Mouse (Mus musculus) lung, embryonic 15.5 days (tissue): ENCODE measurements around the gene Lpar3. TPM values are rescaled to one million over a fixed set of nuclear protein-coding genes. Genes with fewer than 3 reads are reported as not detected.

Experiments
- ATAC-seq: fragments of 200-750 bp; cut with Nextera tagmentation; 2 replicates; pipeline ENCODE4 v1.8.0; 2017; ENCODE audit warnings: moderate number of reproducible peaks, borderline replicate concordance; ENCODE audit not compliant: low FRiP score, low TSS enrichment; ENCODE audit errors: extremely low read depth
- H3K27ac ChIP-seq: fragments of 300-500 bp; sonication (generic); 2 replicates; pipeline ENCODE4 v1.5.1; 2015; ENCODE audit warnings: moderate library complexity, mild to moderate bottlenecking, inconsistent platforms
- H3K27me3 ChIP-seq: fragments of 300-500 bp; sonication (generic); 2 replicates; pipeline ENCODE4 v1.6.1; 2015; ENCODE audit warnings: inconsistent platforms
- H3K36me3 ChIP-seq: fragments of 300-500 bp; sonication (generic); 2 replicates; pipeline ENCODE4 v1.6.1; 2015; ENCODE audit warnings: inconsistent platforms
- H3K4me1 ChIP-seq: fragments of 300-500 bp; sonication (generic); 2 replicates; pipeline ENCODE4 v1.6.1; 2015; ENCODE audit warnings: inconsistent platforms
- H3K4me2 ChIP-seq: fragments of 300-500 bp; sonication (generic); 2 replicates; pipeline ENCODE4 v1.6.1; 2015; ENCODE audit warnings: inconsistent platforms, mild to moderate bottlenecking, moderate library complexity
- H3K4me3 ChIP-seq: fragments of 300-500 bp; sonication (generic); 2 replicates; pipeline ENCODE4 v1.5.1; 2015; ENCODE audit warnings: mild to moderate bottlenecking, inconsistent platforms
- H3K9ac ChIP-seq: fragments of 300-500 bp; sonication (generic); 2 replicates; pipeline ENCODE4 v1.6.1; 2015; ENCODE audit warnings: inconsistent platforms
- H3K9me3 ChIP-seq: fragments of 300-500 bp; sonication (generic); 2 replicates; pipeline ENCODE4 v1.6.1; 2016; ENCODE audit warnings: inconsistent platforms
- WGBS: fragments of 180-500 bp; shearing (Covaris S2); methylation state at CpG from one replicate; pipeline ENCODE4 v1.1.7; 2015; 5-methylcytosine and 5-hydroxymethylcytosine counted together
- polyA plus RNA-seq: library from polyadenylated mRNA; unstranded; fragments of >200 nt; fragmentation: Nextera tagmentation; extraction: Ambion mirVana; gene quantifications from 2 replicates; pipeline ENCODE4 v1.2.1, GENCODE M21; 2015

Gene Lpar3
- polyA plus RNA-seq, 1 experiment from 2014 or later = 2.4 TPM

DNA sequence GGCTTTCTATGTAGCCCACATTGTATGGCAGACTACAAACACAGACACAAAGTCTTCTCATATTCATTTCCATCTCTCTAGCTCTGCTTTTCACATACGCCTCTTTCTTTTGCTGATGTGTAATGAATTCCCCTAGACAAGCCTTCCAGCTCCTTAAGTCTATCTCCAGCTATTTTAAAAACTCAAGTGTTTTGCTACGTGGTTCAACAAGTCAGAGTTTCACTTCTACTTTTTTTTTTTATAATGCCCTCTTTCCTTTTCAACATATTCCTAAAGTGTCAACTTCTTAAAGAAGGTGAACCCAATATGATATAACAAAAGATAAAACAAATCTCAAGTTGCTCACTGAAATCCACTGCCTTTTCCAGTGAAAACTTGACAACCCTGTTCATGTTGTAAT, 8.8 kb upstream of the Lpar3 start:
- Histone ChIP-seq H3K27me3 (no peaks in the 10 kb centered on the region), H3K9ac (no peak overlapping the region), H3K4me1 (peaks cover 17% of the 10 kb centered on the region; the same call in 1 of the 2 replicates), H3K9me3 (no peaks in the 10 kb centered on the region), H3K27ac (no peak overlapping the region), H3K36me3 (no peaks in the 10 kb centered on the region), H3K4me3 (no peak overlapping the region), H3K4me2 (no peak overlapping the region)
- ATAC-seq = no peak
- WGBS = 70% methylated on average over 2 of the region's 2 CpGs

DNA sequence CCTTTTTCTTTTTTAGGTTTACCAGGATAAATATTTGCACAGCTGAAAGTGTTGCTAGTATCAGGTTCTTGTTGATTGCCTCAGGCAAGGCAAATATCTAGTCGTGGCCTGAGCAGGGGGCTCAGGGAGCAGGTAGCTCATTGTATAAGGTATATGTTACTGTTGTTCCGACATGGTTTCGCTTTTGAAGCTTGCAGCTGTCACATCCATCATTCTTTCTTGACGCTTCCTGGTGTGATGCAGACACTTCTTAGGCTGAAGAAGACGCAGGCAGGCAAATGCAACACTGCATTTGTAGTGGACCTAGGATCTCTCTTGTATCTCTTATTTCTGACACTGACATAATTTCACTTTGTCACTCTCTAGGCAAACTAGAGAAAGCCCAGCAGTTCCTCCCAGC, 7.4 kb upstream of the Lpar3 start:
- 0 out of 2 replicates have a peak, but pooled peaks cover 11% of the 10 kb centered on the region for H3K4me1 ChIP-seq
- WGBS = 31% methylated on average over 5 of the region's 5 CpGs
- H3K27ac ChIP-seq = no peak overlapping the region
- H3K36me3 ChIP-seq = no peaks in the 10 kb centered on the region
- no peaks in the 10 kb centered on the region; the same call in 1 of the 2 replicates for H3K27me3 ChIP-seq
- no peaks in the 10 kb centered on the region for H3K9me3 ChIP-seq
- no peak overlapping the region; the same call in 1 of the 2 replicates for H3K4me3 ChIP-seq
- H3K4me2 ChIP-seq = peak overlapping the region; percentile 30
- no peak overlapping the region for H3K9ac ChIP-seq
- ATAC-seq = no peak

DNA sequence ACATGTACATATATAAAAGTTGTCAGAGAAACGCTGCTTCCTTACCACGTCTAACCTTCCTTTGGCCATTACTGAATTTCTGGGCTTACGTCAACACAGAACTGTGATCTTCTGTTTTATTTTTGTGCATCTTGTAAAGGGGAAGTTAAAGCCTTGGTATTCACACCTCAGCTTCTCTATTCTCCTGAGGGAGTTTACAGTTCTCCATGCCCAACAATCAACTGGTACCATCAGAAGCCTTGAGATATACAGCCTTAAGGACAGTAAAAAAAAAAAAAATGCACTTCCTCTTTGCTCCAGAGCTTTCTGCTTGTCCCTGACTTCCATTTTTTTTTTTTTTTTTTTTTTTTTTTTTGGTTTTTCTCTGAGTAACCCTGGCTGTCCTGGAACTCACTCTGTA, 4.2 kb upstream of the Lpar3 start:
- 96% methylated on average over 3 of the region's 3 CpGs for WGBS
- H3K9ac ChIP-seq = no peak overlapping the region
- peaks cover 11% of the 10 kb centered on the region; the same call in 1 of the 2 replicates for H3K4me1 ChIP-seq
- peaks cover 15% of the 10 kb centered on the region; the same call in 1 of the 2 replicates for H3K27me3 ChIP-seq
- no peak overlapping the region for H3K4me2 ChIP-seq
- H3K27ac ChIP-seq = no peak overlapping the region
- no peak for ATAC-seq
- no peaks in the 10 kb centered on the region for H3K36me3 ChIP-seq
- no peak overlapping the region for H3K4me3 ChIP-seq
- no peaks in the 10 kb centered on the region for H3K9me3 ChIP-seq

DNA sequence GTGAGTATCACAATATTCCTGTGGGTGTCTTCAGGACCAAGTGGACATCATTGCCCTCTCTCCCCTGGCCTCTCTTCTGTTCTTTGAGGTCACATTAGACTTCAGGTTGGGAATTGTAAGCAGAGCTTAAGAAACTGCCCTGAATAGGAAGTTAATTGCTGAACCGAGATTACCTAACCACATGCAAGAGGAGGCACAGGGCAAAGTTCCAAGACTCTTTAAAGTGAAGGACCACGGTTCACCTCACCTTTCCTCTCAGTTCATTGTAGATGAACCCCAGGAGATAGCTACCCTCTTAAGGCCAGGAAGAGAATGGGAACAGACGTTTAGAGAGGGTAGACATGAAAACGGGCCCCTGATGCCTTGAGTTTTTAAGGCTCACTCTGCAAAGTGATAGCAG, 3.5 kb downstream of the Lpar3 start:
- peaks cover 32% of the 10 kb centered on the region for H3K27me3 ChIP-seq
- no peak overlapping the region for H3K9ac ChIP-seq
- H3K27ac ChIP-seq = no peak overlapping the region
- H3K36me3 ChIP-seq = no peaks in the 10 kb centered on the region
- H3K4me1 ChIP-seq = no peaks in the 10 kb centered on the region; the same call in 1 of the 2 replicates
- ATAC-seq = no peak
- WGBS = 65% methylated on average over 4 of the region's 4 CpGs
- no peak overlapping the region for H3K4me2 ChIP-seq
- H3K4me3 ChIP-seq = no peak overlapping the region
- no peaks in the 10 kb centered on the region for H3K9me3 ChIP-seq

DNA sequence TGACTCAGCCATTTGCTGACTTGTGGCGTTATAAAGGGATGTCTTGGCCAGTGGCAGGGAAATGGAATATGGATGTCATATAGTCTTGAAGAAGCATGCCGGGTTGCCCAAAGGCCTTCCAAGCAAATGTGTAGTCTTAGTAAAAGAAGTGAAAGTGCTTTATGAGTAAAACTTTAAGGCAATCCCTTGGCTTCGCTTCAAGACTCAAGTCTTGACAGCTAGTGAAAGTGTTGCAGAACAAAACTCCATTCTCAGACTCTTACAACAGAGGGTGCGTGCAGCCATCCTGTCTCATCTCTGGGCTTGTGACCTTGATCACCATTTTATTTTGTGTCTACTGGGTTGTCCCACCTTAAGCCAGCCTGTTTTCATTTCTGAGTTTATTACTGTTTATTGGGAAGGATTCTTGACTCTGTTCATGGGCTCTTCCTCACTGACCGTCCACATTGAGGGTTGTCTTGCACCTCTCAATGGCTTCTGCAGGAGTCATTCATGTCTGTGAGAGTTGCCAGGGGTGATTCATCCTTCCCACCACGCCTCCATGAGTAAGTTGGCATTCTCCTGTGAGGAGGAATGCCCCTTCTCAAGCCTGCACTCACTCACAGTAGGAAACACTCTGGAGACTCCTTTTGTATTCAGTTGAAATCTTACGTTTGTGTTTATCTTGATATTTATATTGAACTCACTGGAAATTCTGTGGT, 4.4 kb downstream of the Lpar3 start:
- 58% methylated on average over 7 of the region's 7 CpGs for WGBS
- Histone ChIP-seq H3K36me3 (no peaks in the 10 kb centered on the region), H3K4me3 (no peak overlapping the region), H3K9me3 (no peaks in the 10 kb centered on the region), H3K9ac (no peak overlapping the region), H3K27me3 (peaks cover 26% of the 10 kb centered on the region), H3K4me2 (no peak overlapping the region), H3K27ac (no peak overlapping the region), H3K4me1 (no peaks in the 10 kb centered on the region; the same call in 1 of the 2 replicates)
- no peak for ATAC-seq

DNA sequence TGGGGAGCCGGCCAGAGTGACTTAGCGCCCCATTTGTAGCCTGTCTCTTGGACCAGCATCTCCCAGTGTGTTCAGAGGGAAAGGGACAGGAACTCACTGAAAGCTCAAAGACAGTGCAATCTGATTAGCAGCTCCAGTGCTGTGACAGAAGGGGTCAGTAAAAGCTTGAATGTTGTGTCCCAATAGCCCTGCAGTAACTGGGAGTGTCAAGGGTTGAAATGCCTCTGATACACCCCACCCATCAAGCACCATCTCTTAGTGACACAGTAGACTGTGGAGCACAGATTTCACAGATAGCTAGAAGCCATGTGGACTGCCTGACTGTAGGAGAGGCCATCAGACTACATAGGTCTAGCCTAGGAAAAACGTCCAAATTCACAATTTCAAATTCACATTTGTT, 6.7 kb downstream of the Lpar3 start:
- Histone ChIP-seq H3K9me3 (no peaks in the 10 kb centered on the region), H3K4me2 (no peak overlapping the region), H3K27ac (no peak overlapping the region), H3K4me1 (no peaks in the 10 kb centered on the region), H3K27me3 (peaks cover 12% of the 10 kb centered on the region), H3K36me3 (no peaks in the 10 kb centered on the region), H3K9ac (no peak overlapping the region), H3K4me3 (no peak overlapping the region)
- 43% methylated on average over 3 of the region's 3 CpGs for WGBS
- ATAC-seq = no peak

DNA sequence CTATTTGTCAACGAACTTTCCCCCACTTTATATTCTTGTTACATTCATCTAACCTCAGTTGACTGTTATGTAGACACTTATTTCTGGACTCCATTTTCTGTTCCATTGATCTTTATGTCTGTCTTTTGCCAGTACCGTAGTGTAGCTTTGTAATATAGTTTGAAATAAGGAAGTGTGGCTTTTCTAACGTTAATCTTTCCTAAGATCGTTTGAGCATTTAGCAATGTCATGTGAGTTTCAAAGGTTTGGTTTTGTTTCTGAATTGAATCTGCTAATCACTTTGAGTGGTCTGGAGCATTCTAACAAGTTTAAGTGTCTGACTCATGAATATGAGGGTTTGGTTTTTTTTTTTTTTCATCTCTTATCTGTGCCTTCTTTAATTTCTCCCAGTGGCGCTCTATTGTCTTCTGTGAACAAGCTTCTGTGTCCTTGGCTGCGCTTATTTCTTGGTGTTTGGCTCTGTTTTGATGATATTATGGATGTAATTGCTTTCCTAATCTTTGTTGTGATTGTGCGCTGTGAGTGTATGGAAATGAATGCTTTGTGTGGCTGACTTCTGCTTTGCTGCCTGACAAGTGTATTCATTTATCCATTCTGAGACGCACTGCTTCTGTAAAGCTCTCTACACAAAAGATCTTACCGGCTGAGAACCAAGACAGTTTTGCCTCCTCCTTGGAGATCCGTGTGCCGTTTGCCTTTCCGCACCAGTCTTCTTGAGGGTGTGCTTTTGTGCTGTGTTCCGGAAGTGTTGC, 8.0 kb downstream of the Lpar3 start:
- peaks cover 8% of the 10 kb centered on the region for H3K4me1 ChIP-seq

DNA sequence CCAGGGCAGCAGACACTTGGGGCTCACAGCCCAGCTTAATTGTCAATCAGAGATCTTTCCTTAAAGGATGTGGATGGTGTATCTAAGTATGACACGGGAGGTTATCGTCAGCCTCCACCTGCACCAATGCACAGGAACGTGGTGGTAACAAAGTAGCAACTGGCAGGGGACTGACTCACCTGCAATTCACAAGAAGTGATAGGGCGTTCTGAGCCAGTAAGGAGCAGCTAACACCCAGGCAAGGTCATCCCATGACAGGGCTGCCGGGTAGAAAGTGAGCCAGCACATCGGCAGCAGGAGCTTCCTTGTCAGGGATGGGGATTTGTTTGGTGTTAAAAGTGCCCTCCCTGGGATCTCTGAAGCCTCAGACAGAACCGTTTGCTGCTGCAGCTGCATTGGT, 11.9 kb downstream of the Lpar3 start:
- Histone ChIP-seq H3K4me3 (no peak overlapping the region), H3K9me3 (no peaks in the 10 kb centered on the region), H3K4me2 (no peak overlapping the region), H3K27ac (no peak overlapping the region), H3K27me3 (no peaks in the 10 kb centered on the region), H3K4me1 (peaks cover 18% of the 10 kb centered on the region), H3K9ac (no peak overlapping the region), H3K36me3 (no peaks in the 10 kb centered on the region)
- 45% methylated on average over 7 of the region's 7 CpGs for WGBS
- no peak for ATAC-seq

More for the DNA sequence above, 8.0 kb downstream of the Lpar3 start:
- H3K9ac ChIP-seq = no peak overlapping the region
- H3K9me3 ChIP-seq = no peaks in the 10 kb centered on the region
- H3K36me3 ChIP-seq = no peaks in the 10 kb centered on the region
- WGBS = 78% methylated on average over 13 of the region's 13 CpGs
- H3K27me3 ChIP-seq = no peaks in the 10 kb centered on the region
- H3K4me2 ChIP-seq = no peak overlapping the region
- no peak overlapping the region for H3K4me3 ChIP-seq
- ATAC-seq = no peak
- H3K27ac ChIP-seq = no peak overlapping the region

DNA sequence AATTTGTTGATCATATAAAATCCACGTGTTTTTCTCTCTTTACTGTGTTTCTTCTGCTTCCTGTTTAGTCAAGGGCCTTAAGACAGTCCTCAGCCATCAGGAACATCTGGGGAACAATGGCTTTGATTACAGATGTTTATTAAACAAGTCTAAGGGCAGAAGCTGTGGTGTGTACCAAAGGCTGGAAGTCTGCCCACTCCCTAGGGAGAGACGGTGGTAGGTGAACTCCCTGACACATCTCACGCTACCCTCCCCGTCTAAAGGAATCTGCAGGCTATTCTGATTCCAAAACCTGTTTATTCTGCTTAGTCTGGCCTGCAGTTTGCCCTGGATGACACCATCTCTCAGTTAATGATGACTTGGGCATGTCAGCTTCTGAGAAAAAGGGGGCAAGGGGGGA, 13.0 kb downstream of the Lpar3 start:
- ATAC-seq = peak; percentile 72; the same call in 1 of the 2 replicates
- peaks cover 18% of the 10 kb centered on the region for H3K4me1 ChIP-seq
- no peaks in the 10 kb centered on the region for H3K27me3 ChIP-seq
- no peak overlapping the region for H3K4me2 ChIP-seq
- no peak overlapping the region for H3K4me3 ChIP-seq
- no peak overlapping the region for H3K27ac ChIP-seq
- H3K9me3 ChIP-seq = no peaks in the 10 kb centered on the region
- no peaks in the 10 kb centered on the region for H3K36me3 ChIP-seq
- no peak overlapping the region for H3K9ac ChIP-seq
- 23% methylated on average over 4 of the region's 4 CpGs for WGBS

DNA sequence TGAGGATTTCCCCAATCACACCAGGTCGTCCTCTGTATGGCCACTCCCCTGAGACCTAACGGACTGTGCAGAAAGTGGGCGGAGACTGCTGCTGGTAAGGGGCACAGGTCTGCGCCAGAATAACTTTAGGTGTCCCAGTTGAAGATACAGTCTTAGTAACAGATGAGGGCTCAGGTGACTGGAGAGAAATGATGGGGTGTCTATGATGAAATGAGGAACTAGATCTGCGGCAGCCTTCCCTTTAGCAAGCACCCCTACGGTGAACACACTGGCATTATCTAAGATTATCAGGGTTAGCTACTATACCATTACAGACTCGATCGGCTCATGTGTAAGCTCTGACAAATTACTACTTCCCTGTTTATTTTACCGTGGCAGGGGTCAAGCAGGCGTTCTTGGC, 13.8 kb downstream of the Lpar3 start:
- Histone ChIP-seq H3K4me2 (no peak overlapping the region), H3K4me3 (no peak overlapping the region), H3K4me1 (peaks cover 18% of the 10 kb centered on the region), H3K27ac (no peak overlapping the region), H3K36me3 (no peaks in the 10 kb centered on the region), H3K27me3 (no peaks in the 10 kb centered on the region), H3K9me3 (no peaks in the 10 kb centered on the region), H3K9ac (no peak overlapping the region)
- 33% methylated on average over 10 of the region's 10 CpGs for WGBS
- ATAC-seq = no peak

DNA sequence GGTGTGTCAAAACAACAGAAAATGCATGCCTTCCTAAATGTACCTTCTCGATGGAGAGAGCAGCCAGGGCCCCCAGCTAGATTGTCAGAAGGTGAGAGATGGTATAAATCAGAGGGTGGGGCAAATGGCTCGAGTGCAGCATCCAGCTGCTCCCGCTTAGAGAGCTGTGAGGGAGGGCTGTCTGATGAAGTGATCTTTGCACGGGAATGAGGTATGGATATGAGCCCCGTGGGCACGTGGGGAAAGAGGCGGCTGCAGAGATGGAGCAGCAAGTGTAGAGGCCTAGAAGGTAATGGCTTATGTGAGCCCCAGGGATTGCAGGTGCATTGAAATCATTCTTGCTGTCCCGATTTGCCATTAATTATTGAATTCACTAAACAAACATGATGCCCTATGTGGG, 15.5 kb downstream of the Lpar3 start:
- H3K9me3 ChIP-seq = no peaks in the 10 kb centered on the region
- H3K27me3 ChIP-seq = no peaks in the 10 kb centered on the region
- H3K36me3 ChIP-seq = no peaks in the 10 kb centered on the region
- no peak overlapping the region for H3K27ac ChIP-seq
- peaks cover 18% of the 10 kb centered on the region for H3K4me1 ChIP-seq
- no peak overlapping the region for H3K4me2 ChIP-seq
- no peak overlapping the region for H3K4me3 ChIP-seq
- H3K9ac ChIP-seq = no peak overlapping the region
- no peak for ATAC-seq
- 48% methylated on average over 8 of the region's 8 CpGs for WGBS

DNA sequence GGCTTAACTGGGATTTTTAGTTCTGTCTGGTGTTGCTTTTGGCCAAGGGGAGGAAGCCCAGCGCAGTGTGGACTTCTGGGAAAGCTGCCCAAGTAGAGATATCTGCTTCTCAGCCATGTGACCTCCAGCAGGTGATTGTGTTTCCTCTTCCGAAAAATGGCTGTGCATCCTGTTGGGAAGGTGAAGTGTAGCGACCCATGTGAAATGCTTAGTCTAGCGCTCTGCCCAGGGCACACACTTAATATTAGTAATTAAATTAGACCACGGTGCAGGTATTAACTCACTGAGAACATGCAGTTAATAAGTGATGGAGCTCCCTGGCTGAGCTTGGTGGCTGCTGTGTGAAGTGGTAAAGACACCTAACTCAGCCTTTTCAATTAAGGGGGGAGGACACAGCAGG, 16.9 kb downstream of the Lpar3 start:
- Histone ChIP-seq H3K27me3 (no peaks in the 10 kb centered on the region), H3K4me2 (no peak overlapping the region), H3K36me3 (no peaks in the 10 kb centered on the region), H3K4me1 (peaks cover 16% of the 10 kb centered on the region), H3K9ac (no peak overlapping the region), H3K4me3 (no peak overlapping the region), H3K9me3 (no peaks in the 10 kb centered on the region), H3K27ac (no peak overlapping the region)
- 80% methylated on average over 5 of the region's 5 CpGs for WGBS
- ATAC-seq = no peak
